Mouse (Mus musculus): Measurements from ENCODE around the gene Olfr763.
"Not testable (repeated sequence)": the region's sequence is repeated elsewhere in the genome, so short reads cannot be mapped to it uniquely, and the experiment has no call there.

Olfr763 gene

DNA sequence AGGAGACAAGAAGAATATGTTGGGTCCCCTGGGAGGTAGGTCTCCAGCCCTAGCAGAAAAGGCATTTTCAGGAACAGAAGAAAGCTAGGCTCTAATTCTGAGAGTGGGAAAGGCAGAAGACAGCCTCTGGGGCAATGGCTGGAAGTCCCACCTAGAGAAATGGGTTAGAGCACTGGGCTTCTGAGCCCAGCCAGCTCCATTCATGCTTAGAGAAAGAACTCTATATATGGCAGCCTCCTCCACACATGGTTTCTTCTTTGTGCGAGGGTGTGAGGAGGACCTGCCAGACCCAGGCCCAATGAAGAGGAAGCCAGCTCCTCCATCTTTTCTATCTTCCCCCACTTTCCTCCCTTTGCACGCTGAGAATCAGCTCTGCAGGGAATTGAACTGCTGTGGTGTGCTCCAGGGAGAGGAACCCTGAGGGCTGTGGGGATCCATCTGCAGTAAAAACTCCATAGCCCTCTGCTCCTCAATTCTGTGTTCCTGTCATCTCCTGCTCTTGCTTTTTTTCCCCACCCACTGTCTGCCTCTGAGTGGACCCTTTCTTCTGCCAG, at the start of gene Olfr763:
TSS of gene Olfr763 (plus strand) at position 504 of the 554 bp plus-strand sequence.
- DNase-seq (ENCODE audit: low read depth, low spot score) = no peak

DNA sequence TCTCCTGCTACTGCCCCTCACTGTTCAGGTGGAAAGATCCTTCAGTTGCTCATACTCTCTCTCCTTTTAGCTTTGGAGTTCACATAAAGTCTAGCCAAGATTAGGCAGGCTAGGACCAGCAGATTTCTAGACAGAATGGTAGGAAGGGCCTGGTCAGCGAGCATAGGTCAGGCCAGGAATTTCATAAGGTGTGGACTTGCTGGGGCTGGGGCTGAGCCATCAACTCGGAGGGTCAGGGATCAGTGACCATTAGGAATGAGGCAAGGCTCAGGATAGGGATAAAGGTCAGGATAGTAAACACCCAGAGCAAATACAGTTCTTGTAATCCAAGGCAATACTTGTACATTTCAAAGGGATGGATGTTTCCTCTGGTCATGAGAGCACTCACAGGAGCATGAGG, 45.6 kb upstream of the Olfr763 start:
- DNase-seq (ENCODE audit: low read depth, low spot score) = no peak

GRCm38 (mm10) chr10:128965871-128966270, 44.7 kb upstream of the Olfr763 start:
- DNase-seq (ENCODE audit: low read depth, low spot score) = no peak

DNA sequence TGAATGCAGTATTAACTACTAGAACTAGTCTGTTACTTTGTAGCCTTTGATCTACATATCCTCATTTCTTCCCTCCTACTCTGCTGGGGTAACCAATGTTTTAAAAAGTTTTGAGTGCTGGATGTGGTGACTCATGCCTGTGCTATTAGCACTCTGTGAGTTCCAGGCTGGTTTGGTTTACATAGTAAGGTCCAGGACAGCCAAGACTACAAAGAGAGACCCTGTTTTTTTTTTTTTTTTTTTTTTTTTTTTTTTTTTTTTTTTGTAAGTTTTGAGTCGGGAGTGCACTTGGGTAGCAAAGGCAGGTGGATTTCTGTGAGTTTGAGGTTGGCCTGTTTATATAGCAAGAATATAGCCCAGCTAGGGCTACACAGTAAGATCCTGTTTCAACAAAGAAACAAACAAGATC, 42.2 kb upstream of the Olfr763 start:
- DNase-seq (ENCODE audit: low read depth, low spot score) = no peak

- no peak for DNase-seq (ENCODE audit: low read depth, low spot score)
These were observed 39.8 kb upstream of the Olfr763 start for GRCm38 (mm10) chr10:128970740-128971250.

DNA sequence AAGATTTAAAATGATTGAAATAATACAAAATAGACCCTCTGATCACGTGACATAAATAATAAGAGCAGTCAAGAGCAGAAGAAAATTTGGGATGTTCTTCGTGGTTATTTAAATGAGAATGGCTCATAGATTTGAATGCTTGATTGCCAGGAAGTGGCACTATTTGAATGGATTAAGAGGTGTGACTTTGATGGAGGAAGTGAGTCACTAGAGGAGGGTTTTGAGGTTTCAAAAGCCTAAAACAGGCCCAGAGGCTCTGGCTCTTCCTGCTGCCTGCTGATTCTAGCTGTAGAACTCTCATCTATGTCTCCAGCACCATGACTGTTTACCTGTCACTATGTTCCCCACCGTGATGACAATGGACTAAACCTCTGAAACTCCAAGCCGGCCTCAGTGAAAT, 37.8 kb upstream of the Olfr763 start:
- no peak for DNase-seq (ENCODE audit: low read depth, low spot score)

- no peak for DNase-seq (ENCODE audit: low read depth, low spot score)
These were observed 34.2 kb upstream of the Olfr763 start for GRCm38 (mm10) chr10:128976395-128976794.

GRCm38 (mm10) chr10:128977522-128978114, 33.0 kb upstream of the Olfr763 start:
- DNase-seq (ENCODE audit: low read depth, low spot score) = peak; percentile 9

DNA sequence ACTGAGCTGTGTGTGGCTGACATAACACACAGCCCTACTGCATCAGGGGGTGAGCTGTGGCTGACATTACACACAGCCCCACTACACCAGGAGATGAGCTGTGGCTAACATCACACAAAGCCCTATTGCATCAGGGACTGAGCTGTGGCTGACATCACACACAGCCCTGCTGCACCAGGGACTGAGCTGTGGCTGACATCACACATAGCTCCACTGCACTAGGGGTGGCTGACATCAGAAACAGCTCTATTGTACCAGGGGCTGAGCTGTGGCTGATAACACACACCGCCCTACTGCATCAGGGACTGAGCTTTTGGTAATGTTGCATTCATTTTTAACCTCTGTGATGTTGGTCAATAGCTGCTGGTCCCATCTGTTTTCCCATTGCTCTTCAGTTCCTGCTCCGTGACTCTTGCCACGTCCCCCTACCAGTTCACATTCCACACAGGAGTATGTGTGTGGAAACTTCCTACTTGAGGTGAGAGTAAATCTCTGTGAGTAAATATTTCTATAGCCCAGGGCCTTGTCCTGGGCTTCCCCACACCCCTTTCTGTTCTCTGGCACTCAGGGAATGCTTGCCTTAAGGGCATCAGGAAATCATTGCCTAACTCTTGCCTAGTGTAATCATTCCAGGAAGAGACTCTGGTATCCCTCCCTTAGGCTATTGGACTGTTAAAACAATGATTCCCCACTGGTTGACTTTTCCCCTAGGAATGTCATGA, 29.8 kb upstream of the Olfr763 start:
- no peak for DNase-seq (ENCODE audit: low read depth, low spot score)

DNA sequence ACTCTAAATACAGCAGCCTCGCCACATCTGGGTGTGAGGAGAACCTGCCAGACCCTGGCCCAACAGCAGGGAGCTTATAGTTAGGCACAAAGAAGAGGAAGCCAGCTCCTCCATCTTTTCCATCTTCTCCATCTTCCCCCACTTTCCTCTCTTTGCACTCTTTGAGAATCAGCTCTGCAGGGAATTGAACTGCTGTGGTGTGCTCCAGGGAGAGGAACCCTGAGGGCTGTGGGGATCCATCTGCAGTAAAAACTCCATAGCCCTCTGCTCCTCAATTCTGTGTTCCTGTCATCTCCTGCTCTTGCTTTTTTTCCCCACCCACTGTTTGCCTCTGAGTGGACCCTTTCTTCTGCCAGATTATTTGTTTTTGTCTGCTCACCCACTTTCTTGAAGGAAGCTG, 21.5 kb upstream of the Olfr763 start, which contains the start of gene Olfr9:
TSS of gene Olfr9 (plus strand) at position 301 of the 400 bp plus-strand sequence.
- not testable (repeated sequence) for DNase-seq (ENCODE audit: low read depth, low spot score)

DNA sequence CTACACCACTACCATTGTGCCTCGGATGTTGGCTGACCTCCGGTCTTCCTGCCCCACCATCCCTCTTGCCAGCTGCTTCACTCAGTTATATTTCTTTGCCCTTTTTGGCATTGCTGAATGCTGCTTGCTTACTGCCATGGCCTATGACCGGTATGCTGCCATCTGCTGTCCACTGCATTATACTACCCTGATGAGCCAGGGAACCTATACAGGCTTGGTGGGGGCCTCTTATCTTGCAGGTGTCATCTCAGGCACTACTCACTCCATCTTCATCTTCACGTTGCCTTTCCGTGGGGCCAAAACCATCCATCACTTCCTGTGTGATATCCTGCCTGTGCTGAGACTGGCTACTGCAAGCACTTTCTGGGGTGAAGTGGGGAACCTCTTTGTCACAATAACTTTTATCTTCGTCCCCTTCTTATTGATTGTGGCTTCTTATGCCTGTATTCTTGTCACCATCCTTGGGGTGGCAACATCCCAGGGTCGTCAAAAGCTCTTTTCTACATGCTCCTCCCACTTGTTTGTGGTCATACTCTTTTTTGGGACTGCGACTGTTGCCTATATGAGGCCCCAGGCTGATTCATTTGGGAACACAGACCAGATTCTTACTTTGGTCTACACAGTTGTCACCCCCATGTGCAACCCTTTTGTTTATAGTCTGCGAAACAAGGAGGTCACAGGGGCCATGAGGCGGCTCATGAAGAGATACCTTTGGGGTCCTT, 20.3 kb upstream of the Olfr763 start:
- not testable (repeated sequence) for DNase-seq (ENCODE audit: low read depth, low spot score)

GRCm38 (mm10) chr10:128990994-128991393, 19.6 kb upstream of the Olfr763 start:
- DNase-seq (ENCODE audit: low read depth, low spot score) = no peak

- DNase-seq (ENCODE audit: low read depth, low spot score) = no peak
These were observed 14.8 kb upstream of the Olfr763 start for GRCm38 (mm10) chr10:128995796-128996195.

DNA sequence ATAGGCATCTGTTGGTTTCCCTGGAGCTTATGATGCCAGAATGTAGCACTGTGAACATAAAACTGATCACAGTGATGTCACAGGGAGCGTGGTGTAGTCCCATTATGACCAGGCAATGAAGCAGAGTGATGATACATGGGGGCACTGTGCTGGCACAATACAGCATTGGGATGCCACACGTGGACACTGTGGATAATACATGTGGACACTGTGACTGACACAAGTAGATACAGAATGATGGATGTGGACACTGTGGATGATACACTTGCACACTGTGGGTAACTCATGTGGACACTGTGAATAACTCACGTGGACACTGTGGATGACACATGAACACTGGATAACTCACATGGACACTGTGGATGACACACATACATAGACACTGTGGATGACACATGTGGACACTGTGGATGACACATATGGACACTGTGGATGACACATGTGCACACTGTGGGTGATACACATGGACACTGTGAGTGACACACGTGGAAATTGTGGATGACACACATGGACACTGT, 14.0 kb upstream of the Olfr763 start:
- no peak for DNase-seq (ENCODE audit: low read depth, low spot score)

DNA sequence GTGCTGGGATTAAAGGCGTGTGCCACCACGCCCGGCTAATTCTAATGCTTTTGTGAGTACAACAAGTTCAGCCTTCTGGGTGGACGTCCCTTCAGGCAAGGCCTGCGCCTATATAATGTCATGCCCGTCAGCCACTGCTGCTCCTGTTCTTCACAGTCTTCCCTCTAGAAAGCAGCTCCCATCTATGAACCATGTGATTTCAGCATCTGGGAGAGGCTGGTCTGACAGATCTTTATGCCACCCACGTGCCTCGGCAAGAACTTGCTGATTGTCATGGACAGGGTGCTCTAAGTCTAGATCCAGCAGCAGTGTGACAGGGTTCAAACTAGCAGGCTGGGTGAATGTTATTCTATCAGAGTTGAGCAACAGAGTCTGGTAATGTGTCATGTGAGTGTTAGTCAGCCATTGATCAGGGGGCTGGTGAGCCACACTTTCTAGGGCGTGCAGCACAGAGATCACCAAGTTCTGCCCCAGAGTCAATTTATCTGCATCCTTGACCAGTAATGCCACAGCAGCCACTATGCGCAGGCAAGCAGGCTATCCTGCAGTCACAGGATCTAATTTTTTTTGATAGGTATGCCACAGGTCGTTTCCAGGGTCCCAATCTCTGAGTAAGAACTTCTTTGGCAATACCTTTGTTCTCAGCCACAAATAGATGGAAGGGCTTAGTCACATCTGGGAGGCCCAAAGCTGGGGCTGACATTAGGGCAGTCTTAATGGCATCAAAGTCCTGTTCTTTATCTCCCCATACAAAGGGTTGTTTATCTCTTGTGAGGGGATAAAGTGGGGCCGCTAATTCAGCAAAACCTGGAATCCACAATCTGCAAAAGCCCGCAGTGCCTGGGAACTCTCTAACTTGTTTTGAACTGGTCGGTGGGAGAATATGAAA, 6.3 kb upstream of the Olfr763 start:
- DNase-seq (ENCODE audit: low read depth, low spot score) = no peak

DNA sequence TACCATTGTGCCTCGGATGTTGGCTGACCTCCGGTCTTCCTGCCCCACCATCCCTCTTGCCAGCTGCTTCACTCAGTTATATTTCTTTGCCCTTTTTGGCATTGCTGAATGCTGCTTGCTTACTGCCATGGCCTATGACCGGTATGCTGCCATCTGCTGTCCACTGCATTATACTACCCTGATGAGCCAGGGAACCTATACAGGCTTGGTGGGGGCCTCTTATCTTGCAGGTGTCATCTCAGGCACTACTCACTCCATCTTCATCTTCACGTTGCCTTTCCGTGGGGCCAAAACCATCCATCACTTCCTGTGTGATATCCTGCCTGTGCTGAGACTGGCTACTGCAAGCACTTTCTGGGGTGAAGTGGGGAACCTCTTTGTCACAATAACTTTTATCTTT, 920 bp downstream of the Olfr763 start:
- DNase-seq (ENCODE audit: low read depth, low spot score) = not testable (repeated sequence)

DNA sequence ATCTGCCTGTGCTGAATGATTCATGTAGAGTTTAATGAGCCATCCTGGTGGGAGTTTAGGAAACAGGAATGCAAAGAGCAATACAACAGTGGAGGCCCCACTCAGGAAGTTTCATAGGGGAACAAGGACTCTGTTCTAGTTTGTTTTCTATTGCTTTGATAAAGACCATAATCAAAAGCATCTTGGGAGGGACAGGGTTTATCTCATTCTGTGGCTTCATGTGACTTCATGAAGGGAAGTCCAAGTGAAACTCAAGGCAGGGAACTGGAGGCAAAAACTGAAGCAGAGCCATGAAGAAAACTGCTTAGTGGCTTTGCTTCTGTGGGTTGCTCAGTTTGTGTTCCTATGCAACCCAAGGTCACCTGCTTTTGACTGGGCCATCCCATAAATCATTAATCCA, 3.9 kb downstream of the Olfr763 start:
- DNase-seq (ENCODE audit: low read depth, low spot score) = no peak

DNA sequence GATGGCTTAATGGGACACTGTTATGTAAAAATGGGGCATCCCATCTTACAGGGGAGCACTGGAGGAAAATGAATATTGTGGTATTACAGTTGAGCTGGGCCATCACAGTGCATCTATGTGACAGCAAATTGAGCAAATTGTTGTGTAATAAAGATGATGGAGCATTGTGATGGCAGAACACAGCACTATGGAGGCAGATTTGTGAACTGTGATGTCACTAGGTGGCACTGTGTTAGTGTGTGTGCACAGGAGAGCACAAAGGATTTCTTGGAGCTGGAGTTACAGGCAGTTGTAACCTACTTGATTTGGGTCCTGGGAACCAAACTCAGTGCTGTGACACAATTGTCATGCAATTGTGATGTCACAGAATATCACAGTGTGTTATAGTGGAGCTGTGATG, 12.7 kb downstream of the Olfr763 start:
- no peak for DNase-seq (ENCODE audit: low read depth, low spot score)

DNA sequence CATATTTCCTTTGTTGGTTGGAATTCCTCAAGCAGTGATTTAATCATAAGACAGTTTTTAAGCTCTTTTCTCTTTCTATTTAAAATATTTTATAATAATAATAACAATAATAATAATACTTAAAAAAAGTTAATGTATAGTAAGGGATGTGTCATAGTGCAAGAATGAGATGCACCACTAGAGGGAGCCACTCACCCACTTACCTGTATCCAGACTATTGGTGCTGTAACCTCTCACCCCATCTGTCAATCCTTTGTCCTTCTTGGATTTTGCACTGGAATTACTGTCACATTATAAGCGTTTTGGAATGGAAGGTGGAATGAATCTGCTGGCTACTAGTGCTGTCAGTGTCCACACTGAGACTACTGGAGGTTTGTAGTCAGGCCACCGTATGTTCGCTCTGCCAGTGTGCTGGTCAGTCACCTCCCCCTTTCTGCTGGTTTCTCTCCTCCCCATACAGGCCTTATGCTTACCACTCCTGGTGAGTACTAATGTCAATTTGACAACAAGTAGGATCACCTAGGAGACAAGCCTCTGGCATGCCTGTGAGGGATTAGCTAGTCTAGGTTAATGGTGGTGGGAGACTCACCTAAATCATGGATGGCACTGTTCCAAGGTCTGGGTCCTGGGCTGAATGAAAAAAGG, 15.5 kb downstream of the Olfr763 start:
- DNase-seq (ENCODE audit: low read depth, low spot score) = no peak

DNA sequence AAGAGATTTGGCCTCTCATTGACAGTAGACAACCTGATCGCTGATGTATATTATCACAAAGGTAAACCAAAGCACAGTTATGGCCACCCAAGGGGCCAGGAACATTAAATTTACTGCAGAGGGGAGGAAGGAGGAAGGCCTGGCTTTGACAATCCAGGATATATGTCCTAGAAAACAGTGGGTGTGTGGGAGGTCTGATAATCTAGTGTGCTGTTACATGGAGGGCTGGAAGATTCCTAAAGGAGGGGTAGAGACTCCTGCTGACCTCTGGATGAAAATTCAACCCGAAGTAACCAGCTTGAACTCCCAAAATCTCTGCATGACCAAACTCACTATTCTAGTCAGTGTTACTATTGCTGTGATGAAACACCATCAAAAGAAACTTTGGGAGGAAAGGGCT, 17.8 kb downstream of the Olfr763 start:
- no peak for DNase-seq (ENCODE audit: low read depth, low spot score)
